Mouse (Mus musculus): ENCODE measurements around the gene Psg29. TPM values are rescaled to one million over a fixed set of nuclear protein-coding genes. Genes with fewer than 3 reads are reported as not detected.

Psg29 gene
- not detected for polyA plus RNA-seq (2015; fragmentation: Illumina TruSeq; extraction: RNeasy Lipid Tissue Mini Kit (QIAGEN cat#74804); ENCODE audit: insufficient read depth, low read depth, low replicate concordance)

DNA sequence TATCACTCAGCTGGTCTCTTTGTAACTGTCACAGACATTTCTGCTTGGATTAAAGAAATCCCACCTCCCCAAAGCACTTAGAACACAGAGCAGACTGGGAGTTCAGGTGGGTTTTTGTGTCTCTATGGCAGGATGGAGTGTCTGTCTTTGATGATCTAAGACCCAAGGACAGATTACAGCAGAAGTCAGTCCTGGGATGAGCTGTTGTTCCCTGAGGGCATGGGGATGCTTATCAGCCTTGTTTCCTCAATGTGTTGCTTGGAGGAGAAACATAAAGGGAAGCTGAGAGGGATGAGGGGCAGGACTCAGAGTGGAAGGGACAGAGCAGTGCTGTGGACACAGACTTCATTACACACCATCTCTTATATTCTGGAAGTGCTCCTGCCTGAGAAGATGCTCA is at the start of gene Psg29:
Gene Psg29, plus strand, starts transcription at position 301 of the 400 bp plus-strand sequence.

Other genes with a start within 250 kb of the Psg29 start
- 1.4 TPM for gene Pnmal1, start 243.8 kb upstream of the Psg29 start, polyA plus RNA-seq (2015; fragmentation: Illumina TruSeq; extraction: RNeasy Lipid Tissue Mini Kit (QIAGEN cat#74804); ENCODE audit: insufficient read depth, low read depth, low replicate concordance)
- gene Gm42372, start 220.4 kb upstream of the Psg29 start, polyA plus RNA-seq (2015; fragmentation: Illumina TruSeq; extraction: RNeasy Lipid Tissue Mini Kit (QIAGEN cat#74804); ENCODE audit: insufficient read depth, low read depth, low replicate concordance) = 0.20 TPM
- 0.76 TPM for gene Ccdc8, start 210.8 kb upstream of the Psg29 start, polyA plus RNA-seq (2015; fragmentation: Illumina TruSeq; extraction: RNeasy Lipid Tissue Mini Kit (QIAGEN cat#74804); ENCODE audit: insufficient read depth, low read depth, low replicate concordance)
- gene Ppp5c, start 175.6 kb upstream of the Psg29 start, polyA plus RNA-seq (2015; fragmentation: Illumina TruSeq; extraction: RNeasy Lipid Tissue Mini Kit (QIAGEN cat#74804); ENCODE audit: insufficient read depth, low read depth, low replicate concordance) = 44.1 TPM
- gene Hif3a, start 141.1 kb upstream of the Psg29 start, polyA plus RNA-seq (2015; fragmentation: Illumina TruSeq; extraction: RNeasy Lipid Tissue Mini Kit (QIAGEN cat#74804); ENCODE audit: insufficient read depth, low read depth, low replicate concordance) = 0.17 TPM
- gene Psg16, start 129.4 kb upstream of the Psg29 start, polyA plus RNA-seq (2015; fragmentation: Illumina TruSeq; extraction: RNeasy Lipid Tissue Mini Kit (QIAGEN cat#74804); ENCODE audit: insufficient read depth, low read depth, low replicate concordance) = 0.92 TPM
- not detected for gene Ceacam3, start 53.2 kb upstream of the Psg29 start, polyA plus RNA-seq (2015; fragmentation: Illumina TruSeq; extraction: RNeasy Lipid Tissue Mini Kit (QIAGEN cat#74804); ENCODE audit: insufficient read depth, low read depth, low replicate concordance)

Measured in pancreas, adult 10 weeks (tissue).